ENCODE assay signal across 8 mouse cellular contexts in the genomic region with DNA sequence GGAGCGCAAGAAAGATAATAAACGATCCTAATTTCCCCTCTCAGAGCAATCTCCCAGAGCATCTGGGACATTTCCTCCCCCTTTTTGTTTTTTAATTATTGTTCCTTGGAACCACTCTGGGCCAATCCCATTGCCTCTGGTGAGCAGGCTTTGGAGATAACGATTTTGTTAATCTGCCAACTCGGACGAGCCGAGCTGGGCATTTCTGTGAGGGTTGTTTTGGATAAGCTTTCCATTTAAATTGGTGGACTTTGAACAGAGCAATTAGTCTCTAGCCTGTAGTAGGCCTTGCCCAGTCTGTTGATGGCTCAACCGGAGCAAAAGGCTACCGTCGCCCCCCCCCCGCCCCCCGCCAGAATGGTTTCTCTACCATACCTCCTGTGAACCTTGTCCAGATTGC. TPM values are rescaled to one million over a fixed set of nuclear protein-coding genes. Genes with fewer than 3 reads are reported as not detected.
DNase-seq lines count a peak whose midpoint lies in the region; ATAC-seq lines count a peak whose summit lies in the region.

No protein-coding gene starts in this region.

- H3K36me3 ChIP-seq in forebrain, embryonic 10.5 days (replicated peaks): no peaks in the 10 kb centered on the region
- no peaks in the 10 kb centered on the region for H3K36me3 ChIP-seq in intestine, embryonic 14.5 days (ENCODE audit: control insufficient read depth, insufficient read depth, low read length)
- no peaks in the 10 kb centered on the region for H3K36me3 ChIP-seq in liver, embryonic 16.5 days (ENCODE audit: control insufficient read depth, insufficient read depth)
- no peaks in the 10 kb centered on the region for H3K36me3 ChIP-seq in stomach, embryonic 15.5 days

- peak overlapping the region; percentile 71 for H3K4me2 ChIP-seq in intestine, embryonic 14.5 days (ENCODE audit: low read length)
- peak overlapping the region; percentile 48; the same call in 1 of the 2 replicates for H3K4me2 ChIP-seq in liver, embryonic 16.5 days (ENCODE audit: low read depth, low read length)
- peak overlapping the region; percentile 66 for H3K4me2 ChIP-seq in stomach, embryonic 15.5 days

- intact Hi-C loops in heart, postnatal 14 days (cut with DNase I): loop anchor here (2.0 kb wide), 1 partner anchor 51 kb away; no protein-coding TSS in a partner anchor

- H3K27ac ChIP-seq in forebrain, embryonic 10.5 days: peak overlapping the region; percentile 67
- H3K27ac ChIP-seq in intestine, embryonic 14.5 days (ENCODE audit: low read depth): no peak overlapping the region
- no peak overlapping the region for H3K27ac ChIP-seq in liver, embryonic 16.5 days (ENCODE audit: low read length)
- H3K27ac ChIP-seq in stomach, embryonic 15.5 days: no peak overlapping the region

- 22% methylated on average over 11 of the region's 11 CpGs for WGBS in forebrain, embryonic 10.5 days
- 23% methylated on average over 11 of the region's 11 CpGs for WGBS in intestine, embryonic 14.5 days
- WGBS in liver, embryonic 16.5 days (ENCODE audit: insufficient replicate concordance): 22% methylated on average over 11 of the region's 11 CpGs
- WGBS in stomach, embryonic 15.5 days: 29% methylated on average over 11 of the region's 11 CpGs

- H3K4me3 ChIP-seq in forebrain, embryonic 10.5 days: peak overlapping the region; percentile 46
- peak overlapping the region; percentile 41; the same call in 1 of the 2 replicates for H3K4me3 ChIP-seq in intestine, embryonic 14.5 days (ENCODE audit: low read depth, low read length)
- no peak overlapping the region for H3K4me3 ChIP-seq in liver, embryonic 16.5 days (ENCODE audit: low read depth, low read length)
- H3K4me3 ChIP-seq in stomach, embryonic 15.5 days (replicated peaks): 0 out of 2 replicates have a peak overlapping the region, but pooled peaks have one; percentile 31

- no peak for ATAC-seq in intestine, embryonic 14.5 days (replicated peaks; ENCODE audit: low FRiP score, low TSS enrichment, low read depth)
- no peak for ATAC-seq in liver, embryonic 16.5 days (ENCODE audit: low read depth)
- ATAC-seq in stomach, embryonic 15.5 days (ENCODE audit: insufficient read depth, low FRiP score, low read depth): no peak

- peak; percentile 43 to 44 for DNase-seq in heart, adult 18-20 months
- no peak for DNase-seq in heart, postnatal 14 days
- no peak for DNase-seq in forebrain, embryonic 10.5 days (ENCODE audit: extremely low spot score, low spot score)
- no peak for DNase-seq in intestine, embryonic 14.5 days (ENCODE audit: low spot score)
- DNase-seq in thymus, postnatal 4 days: no peak
- DNase-seq in layer of hippocampus, adult 11-12 months (ENCODE audit: low spot score): no peak

- H3K27me3 ChIP-seq in forebrain, embryonic 10.5 days (ENCODE audit: poor library complexity, severe bottlenecking): peaks cover 31% of the 10 kb centered on the region
- H3K27me3 ChIP-seq in intestine, embryonic 14.5 days (replicated peaks; ENCODE audit: control insufficient read depth, insufficient read depth, low read length): no peaks in the 10 kb centered on the region
- no peaks in the 10 kb centered on the region; the same call in 1 of the 2 replicates for H3K27me3 ChIP-seq in liver, embryonic 16.5 days (ENCODE audit: control insufficient read depth, insufficient read depth, low read depth, low read length)
- no peaks in the 10 kb centered on the region for H3K27me3 ChIP-seq in stomach, embryonic 15.5 days (replicated peaks)

- no peak overlapping the region for H3K9ac ChIP-seq in intestine, embryonic 14.5 days (ENCODE audit: low read length)
- no peak overlapping the region for H3K9ac ChIP-seq in liver, embryonic 16.5 days (ENCODE audit: low read depth, low read length)
- H3K9ac ChIP-seq in stomach, embryonic 15.5 days: no peak overlapping the region

- H3K9me3 ChIP-seq in forebrain, embryonic 10.5 days: no peaks in the 10 kb centered on the region
- no peaks in the 10 kb centered on the region for H3K9me3 ChIP-seq in intestine, embryonic 14.5 days (ENCODE audit: control insufficient read depth, low read length)
- H3K9me3 ChIP-seq in liver, embryonic 16.5 days (replicated peaks; ENCODE audit: control insufficient read depth, low read length): no peaks in the 10 kb centered on the region
- no peaks in the 10 kb centered on the region for H3K9me3 ChIP-seq in stomach, embryonic 15.5 days

- H3K4me1 ChIP-seq in forebrain, embryonic 10.5 days: peaks cover 32% of the 10 kb centered on the region
- H3K4me1 ChIP-seq in intestine, embryonic 14.5 days (replicated peaks; ENCODE audit: control insufficient read depth, insufficient read depth, low read length): peaks cover 9% of the 10 kb centered on the region; the same call in 1 of the 2 replicates
- H3K4me1 ChIP-seq in liver, embryonic 16.5 days (ENCODE audit: control insufficient read depth, low read depth, low read length): peaks cover 10% of the 10 kb centered on the region
- H3K4me1 ChIP-seq in stomach, embryonic 15.5 days: peaks cover 8% of the 10 kb centered on the region

RNA-seq across cellular contexts. Expression of a gene that starts 27.0 kb away (rescaled TPM):
- total RNA-seq in heart, adult 18-20 months (2021): under 1 TPM; 0.05 to 0.28 TPM
- total RNA-seq in heart, postnatal 14 days (2021): under 1 TPM; 0.22 to 0.29 TPM
- 1.3 and 1.6 TPM in 2 replicates for polyA plus RNA-seq in forebrain, embryonic 10.5 days (2016; fragmentation: Nextera tagmentation; extraction: Ambion mirVana)
- polyA plus RNA-seq in intestine, embryonic 14.5 days (2014; fragmentation: Nextera tagmentation; extraction: Ambion mirVana): 1.5 and 2.4 TPM in 2 replicates
- polyA plus RNA-seq in liver, embryonic 16.5 days (2015; fragmentation: Nextera tagmentation; extraction: Ambion mirVana): 0.08 and 0.14 TPM in 2 replicates
- polyA plus RNA-seq in stomach, embryonic 15.5 days (2015; fragmentation: Nextera tagmentation; extraction: Ambion mirVana): 2.6 and 3.1 TPM in 2 replicates

RNA-seq across cellular contexts. Expression of a gene that starts 51.9 kb away (rescaled TPM):
- total RNA-seq in heart, adult 18-20 months (2021): 10 to 100 TPM; 59.0 to 63.6 TPM
- total RNA-seq in heart, postnatal 14 days (2021): 10 to 100 TPM; 68.0 to 70.0 TPM
- polyA plus RNA-seq in forebrain, embryonic 10.5 days (2016; fragmentation: Nextera tagmentation; extraction: Ambion mirVana): 7.6 and 7.7 TPM in 2 replicates
- polyA plus RNA-seq in intestine, embryonic 14.5 days (2014; fragmentation: Nextera tagmentation; extraction: Ambion mirVana): 18.2 and 23.6 TPM in 2 replicates
- 1.1 and 2.3 TPM in 2 replicates for polyA plus RNA-seq in liver, embryonic 16.5 days (2015; fragmentation: Nextera tagmentation; extraction: Ambion mirVana)
- 8.2 and 9.4 TPM in 2 replicates for polyA plus RNA-seq in stomach, embryonic 15.5 days (2015; fragmentation: Nextera tagmentation; extraction: Ambion mirVana)

Comparison
In these comparisons a context has a peak if more than half of its experiments do, and no peak if none do; other contexts are left out.
1. DNase-seq: peak in heart, adult 18-20 months (2 of 2); none in heart, postnatal 14 days (0 of 2), forebrain, embryonic 10.5 days (single experiment), intestine, embryonic 14.5 days (single experiment), thymus, postnatal 4 days (single experiment) and layer of hippocampus, adult 11-12 months (single experiment).
2. Peak in every context shown above with its lines, with median percentiles within 50 percentile points of each other: H3K4me2 ChIP-seq.